In genomic region chr7:115408915-115409314, GRCm38 (mm10) we compare ENCODE assay signal across 23 mouse cellular contexts.
DNase-seq lines count a peak whose midpoint lies in the region; ATAC-seq and TF ChIP-seq lines count a peak whose summit lies in the region.
"Had no signal": no experiment of that assay in that cellular context is flagged by ENCODE, and none has a peak within 500 bp of the region (broad histone marks: within the 10 kb centered on the region; RNA-seq: fewer than 3 reads in every experiment).

No protein-coding gene starts in this region.

- WGBS in lung, embryonic 14.5 days, result 46% methylated on average over 2 of the region's 2 CpGs
- 55% methylated on average over 2 of the region's 2 CpGs for WGBS in lung, postnatal 0 days
- 13% methylated on average over 2 of the region's 2 CpGs for WGBS in heart, embryonic 12.5 days
- WGBS in limb, embryonic 10.5 days, result 32% methylated on average over 2 of the region's 2 CpGs
- 12% methylated on average over 2 of the region's 2 CpGs for WGBS in forebrain, embryonic 14.5 days

- no peak for ATAC-seq in lung, embryonic 14.5 days (ENCODE audit: insufficient read depth)
- no peak for ATAC-seq in lung, postnatal 0 days
- 0 out of 2 replicates have a peak, but pooled peaks have one; percentile 49 for ATAC-seq in heart, embryonic 12.5 days (ENCODE audit: insufficient number of reproducible peaks, low FRiP score)
- no peak for ATAC-seq in forebrain, embryonic 14.5 days
- ATAC-seq: CD4-positive, CD25-positive, alpha-beta regulatory T cell, adult 4 months; midbrain, embryonic 13.5 days had no signal

- H3K4me3 ChIP-seq in lung, embryonic 14.5 days (ENCODE audit: low read depth, low read length), result no peak overlapping the region
- no peak overlapping the region for H3K4me3 ChIP-seq in lung, postnatal 0 days (ENCODE audit: low read depth, low read length)
- H3K4me3 ChIP-seq in heart, embryonic 12.5 days, result no peak overlapping the region
- H3K4me3 ChIP-seq in limb, embryonic 10.5 days, result no peak overlapping the region
- H3K4me3 ChIP-seq in forebrain, embryonic 14.5 days (ENCODE audit: low read depth, low read length), result no peak overlapping the region
- H3K4me3 ChIP-seq: embryonic facial prominence, embryonic 12.5 days; erythroblast, embryonic 14.5 days; layer of hippocampus, adult 2 months; midbrain, embryonic 13.5 days; neural tube, embryonic 13.5 days had no signal

- no peaks in the 10 kb centered on the region for H3K9me3 ChIP-seq in lung, embryonic 14.5 days (ENCODE audit: low read depth, low read length)
- H3K9me3 ChIP-seq in lung, postnatal 0 days (ENCODE audit: low read length), result no peaks in the 10 kb centered on the region
- no peaks in the 10 kb centered on the region for H3K9me3 ChIP-seq in heart, embryonic 12.5 days (replicated peaks)
- H3K9me3 ChIP-seq in limb, embryonic 10.5 days (replicated peaks), result no peaks in the 10 kb centered on the region
- H3K9me3 ChIP-seq in forebrain, embryonic 14.5 days (replicated peaks; ENCODE audit: control insufficient read depth, low read length), result no peaks in the 10 kb centered on the region
- H3K9me3 ChIP-seq: embryonic facial prominence, embryonic 12.5 days; G1E; midbrain, embryonic 13.5 days; neural tube, embryonic 13.5 days had no signal

- no peaks in the 10 kb centered on the region for H3K36me3 ChIP-seq in lung, embryonic 14.5 days (ENCODE audit: insufficient read depth)
- H3K36me3 ChIP-seq in lung, postnatal 0 days (ENCODE audit: insufficient read depth, low read length), result no peaks in the 10 kb centered on the region
- no peaks in the 10 kb centered on the region for H3K36me3 ChIP-seq in heart, embryonic 12.5 days
- no peaks in the 10 kb centered on the region for H3K36me3 ChIP-seq in limb, embryonic 10.5 days
- H3K36me3 ChIP-seq in forebrain, embryonic 14.5 days (ENCODE audit: control insufficient read depth, insufficient read depth, low read length), result no peaks in the 10 kb centered on the region
- H3K36me3 ChIP-seq: embryonic facial prominence, embryonic 12.5 days; G1E; midbrain, embryonic 13.5 days; neural tube, embryonic 13.5 days had no signal

- no peak overlapping the region for H3K9ac ChIP-seq in lung, embryonic 14.5 days
- no peak overlapping the region for H3K9ac ChIP-seq in lung, postnatal 0 days (replicated peaks; ENCODE audit: low read depth)
- H3K9ac ChIP-seq in heart, embryonic 12.5 days, result no peak overlapping the region; the same call in 1 of the 2 replicates
- H3K9ac ChIP-seq in forebrain, embryonic 14.5 days (ENCODE audit: low read length), result no peak overlapping the region
- H3K9ac ChIP-seq: embryonic facial prominence, embryonic 12.5 days; liver, embryonic 14.5 days; midbrain, embryonic 13.5 days; neural tube, embryonic 13.5 days had no signal

- DNase-seq in adrenal gland, adult 2 months, result peak; percentile 23
- no peak for DNase-seq in adrenal gland, postnatal 10 days
- DNase-seq in lung, embryonic 14.5 days, result no peak
- no peak for DNase-seq in lung, postnatal 0 days (ENCODE audit: low spot score)
- no peak for DNase-seq in limb, embryonic 10.5 days (ENCODE audit: low spot score)
- no peak for DNase-seq in forebrain, embryonic 14.5 days (ENCODE audit: low spot score)
- no peak for DNase-seq in right cerebral cortex, adult 18-20 months
- DNase-seq: adrenal gland, postnatal 14 days; cerebellum, adult 11 months; cerebellum, postnatal 10 days; gastrocnemius, postnatal 10 days; kidney, adult 11 months; kidney, postnatal 10 days; layer of hippocampus, postnatal 36 days had no signal

- peaks cover 7% of the 10 kb centered on the region for H3K4me1 ChIP-seq in lung, embryonic 14.5 days (ENCODE audit: insufficient read depth)
- no peaks in the 10 kb centered on the region for H3K4me1 ChIP-seq in lung, postnatal 0 days (ENCODE audit: insufficient read depth, low read depth, low read length)
- H3K4me1 ChIP-seq in heart, embryonic 12.5 days (replicated peaks), result peaks cover 22% of the 10 kb centered on the region
- peaks cover 39% of the 10 kb centered on the region for H3K4me1 ChIP-seq in limb, embryonic 10.5 days
- H3K4me1 ChIP-seq in forebrain, embryonic 14.5 days (ENCODE audit: control insufficient read depth, insufficient read depth, low read length), result peaks cover 8% of the 10 kb centered on the region

- no peak for TF ChIP-seq EP300 in lung, postnatal 0 days (IDR thresholded peaks at IDR 0.05)

- no peak for TF ChIP-seq CTCF in lung, embryonic 14.5 days (IDR thresholded peaks at IDR 0.05; ENCODE audit: low read depth)
- no peak for TF ChIP-seq CTCF in lung, postnatal 0 days (IDR thresholded peaks at IDR 0.05)

- H3K27me3 ChIP-seq in lung, embryonic 14.5 days (ENCODE audit: insufficient read depth, low read length), result peaks cover 17% of the 10 kb centered on the region
- no peaks in the 10 kb centered on the region for H3K27me3 ChIP-seq in lung, postnatal 0 days (replicated peaks; ENCODE audit: insufficient read depth, low read length)
- H3K27me3 ChIP-seq in heart, embryonic 12.5 days (replicated peaks), result no peaks in the 10 kb centered on the region
- H3K27me3 ChIP-seq in limb, embryonic 10.5 days (ENCODE audit: low read depth, poor library complexity, severe bottlenecking), result peaks cover 40% of the 10 kb centered on the region; the same call in 1 of the 2 replicates
- no peaks in the 10 kb centered on the region for H3K27me3 ChIP-seq in forebrain, embryonic 14.5 days (replicated peaks; ENCODE audit: control insufficient read depth, insufficient read depth, low read length)
- H3K27me3 ChIP-seq: midbrain, embryonic 13.5 days; neural tube, embryonic 13.5 days had no signal

- 0 out of 2 replicates have a peak overlapping the region, but pooled peaks have one; percentile 9 for H3K27ac ChIP-seq in lung, embryonic 14.5 days (ENCODE audit: low read depth)
- no peak overlapping the region for H3K27ac ChIP-seq in lung, postnatal 0 days (ENCODE audit: low read length)
- peak overlapping the region; percentile 53 for H3K27ac ChIP-seq in heart, embryonic 12.5 days (ENCODE audit: poor library complexity, severe bottlenecking)
- peak overlapping the region; percentile 53; the same call in 1 of the 2 replicates for H3K27ac ChIP-seq in limb, embryonic 10.5 days
- H3K27ac ChIP-seq in forebrain, embryonic 14.5 days (ENCODE audit: low read depth, low read length), result no peak overlapping the region
- H3K27ac ChIP-seq: embryonic facial prominence, embryonic 12.5 days; layer of hippocampus, adult 2 months; liver, embryonic 14.5 days; midbrain, embryonic 13.5 days; neural tube, embryonic 13.5 days had no signal

- no peak overlapping the region for H3K4me2 ChIP-seq in lung, embryonic 14.5 days
- no peak overlapping the region for H3K4me2 ChIP-seq in lung, postnatal 0 days (replicated peaks; ENCODE audit: low read depth, low read length)
- H3K4me2 ChIP-seq in heart, embryonic 12.5 days, result no peak overlapping the region
- H3K4me2 ChIP-seq in forebrain, embryonic 14.5 days (ENCODE audit: low read length), result no peak overlapping the region
- H3K4me2 ChIP-seq: embryonic facial prominence, embryonic 12.5 days; midbrain, embryonic 13.5 days; neural tube, embryonic 13.5 days had no signal

Comparison
In these comparisons a context has a peak if more than half of its experiments do, and no peak if none do; other contexts are left out.
1. H3K27ac ChIP-seq: peak in lung, embryonic 14.5 days (single experiment), heart, embryonic 12.5 days (single experiment) and limb, embryonic 10.5 days (single experiment); none in lung, postnatal 0 days (single experiment) and forebrain, embryonic 14.5 days (single experiment).